Mouse (Mus musculus) heart, postnatal 10 days (tissue): ENCODE measurements at regions not wholly inside any gene's neighbourhood (a gene's known extent, or its start where the extent isn't known, plus 50 kb on each side); places are given as distances from the start of the nearest gene placed in this dataset.

ENCODE experiments used
- DNase-seq, 2 experiments: peaks; one replicate each; pipeline ENCODE4 v3.0.0; 2021
- intact Hi-C: fragments of 180-260 bp; cut with DNase I; formaldehyde crosslinking; loops from one replicate; pipeline ENCODE4 v1.15.1; 2025

DNA sequence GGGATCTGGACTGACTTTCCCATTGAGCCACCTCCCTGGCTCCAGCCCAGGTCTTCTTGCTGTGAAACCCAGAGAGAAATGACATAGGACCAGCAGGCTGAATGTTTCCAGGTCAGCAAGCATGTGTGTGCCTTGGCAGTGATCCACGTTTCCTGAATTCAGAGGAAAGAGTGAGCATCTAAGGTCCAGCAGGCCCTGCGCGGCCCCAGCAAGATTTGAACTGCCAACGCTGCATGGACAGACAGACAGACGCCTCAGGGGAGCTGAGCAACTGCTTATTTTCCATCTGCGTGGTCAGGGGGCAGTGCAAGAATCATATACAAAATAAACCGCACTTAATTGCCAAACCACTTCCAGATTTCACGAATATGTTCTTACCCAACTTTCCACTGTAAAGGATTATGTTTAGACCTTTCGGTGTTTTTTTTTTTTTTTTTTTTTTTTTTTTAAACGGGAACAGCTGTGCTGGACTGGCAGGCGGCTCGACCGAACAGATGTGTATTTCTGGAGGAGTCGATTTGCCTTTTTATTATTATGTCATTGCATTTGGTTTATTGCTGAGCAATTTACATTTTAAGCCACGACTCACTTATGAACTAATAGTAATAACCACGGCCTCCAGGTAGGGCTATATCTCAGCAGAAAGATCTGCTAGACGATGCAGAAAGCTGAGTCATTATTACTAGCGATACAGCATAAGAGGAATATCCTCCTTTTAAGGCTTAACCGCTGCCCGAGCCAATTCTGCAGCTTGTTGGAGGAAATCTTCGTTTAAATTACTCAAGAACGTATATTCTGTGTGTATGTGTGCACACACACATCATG, 435.7 kb upstream of the Kazn start:
- intact Hi-C loops, result no loop called here
- peak; percentile 34 to 55 for DNase-seq

DNA sequence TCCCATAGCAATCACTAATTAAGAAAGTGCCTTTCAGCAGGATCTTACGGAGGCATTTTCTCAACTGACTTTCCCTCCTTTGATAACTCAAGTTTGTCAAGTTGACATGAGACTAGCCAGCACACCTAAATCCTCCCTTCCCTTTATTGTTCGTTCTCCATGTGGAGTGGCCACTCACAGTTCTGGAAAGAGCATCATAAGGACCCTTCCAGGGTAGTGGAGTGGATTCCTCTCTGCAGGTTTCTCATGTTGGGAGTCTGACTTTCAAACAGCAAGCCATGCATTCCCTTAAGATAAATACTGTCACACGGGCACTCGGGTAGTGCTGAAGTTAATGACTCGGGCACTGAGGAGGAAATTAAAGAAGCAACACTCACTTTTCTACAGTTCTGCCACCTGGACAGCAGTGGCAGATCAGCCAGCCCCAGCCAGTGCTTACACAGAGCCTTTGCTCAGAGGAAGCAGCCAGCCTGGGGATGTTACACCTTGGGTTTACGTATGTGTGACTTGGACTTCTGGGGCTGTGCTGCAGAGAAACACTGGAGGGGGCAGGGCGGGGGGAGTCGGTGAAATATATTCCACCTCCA, 432.8 kb upstream of the Kazn start:
- DNase-seq, result no peak
- intact Hi-C loops, result no loop called here

- intact Hi-C loops, result no loop called here
- DNase-seq, result no peak
These were observed 425.6 kb upstream of the Kazn start for GRCm38 (mm10) chr4:142664781-142665180.

- DNase-seq, result no peak
- intact Hi-C loops, result no loop called here
These were observed 419.0 kb upstream of the Kazn start for GRCm38 (mm10) chr4:142658156-142658555.

GRCm38 (mm10) chr4:142641069-142641468, 401.9 kb upstream of the Kazn start:
- no peak for DNase-seq

GRCm38 (mm10) chr4:142639340-142639733, 400.1 kb upstream of the Kazn start:
- intact Hi-C loops, result no loop called here
- DNase-seq, result no peak

More at GRCm38 (mm10) chr4:142641069-142641468, 401.9 kb upstream of the Kazn start:
- intact Hi-C loops, result no loop called here

GRCm38 (mm10) chr4:142638733-142639339, 399.6 kb upstream of the Kazn start:
- DNase-seq, result no peak
- intact Hi-C loops, result no loop called here

GRCm38 (mm10) chr4:142638057-142638456, 398.9 kb upstream of the Kazn start:
- intact Hi-C loops, result no loop called here

DNA sequence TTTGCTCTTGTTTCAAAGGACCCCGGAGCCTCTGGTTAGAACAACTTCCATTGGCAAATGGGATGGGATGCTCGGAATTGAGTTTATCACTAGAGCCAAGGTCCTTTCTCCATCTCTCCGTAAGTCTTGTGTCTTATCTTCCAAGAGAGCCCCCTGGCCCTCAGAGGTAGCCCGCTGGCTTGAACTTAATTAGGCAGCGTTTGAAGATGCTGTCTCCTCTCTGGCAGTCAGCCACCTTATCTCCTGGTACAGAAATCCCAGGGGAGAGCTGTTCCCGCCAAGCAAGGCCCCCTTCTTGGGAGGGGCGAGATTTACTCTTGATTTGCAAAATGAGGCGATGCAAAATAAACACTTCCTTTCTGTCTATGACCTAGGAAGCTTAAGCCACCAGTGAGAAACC, 395.2 kb upstream of the Kazn start:
- no peak for DNase-seq
- intact Hi-C loops, result no loop called here

More at GRCm38 (mm10) chr4:142638057-142638456, 398.9 kb upstream of the Kazn start:
- no peak for DNase-seq

DNA sequence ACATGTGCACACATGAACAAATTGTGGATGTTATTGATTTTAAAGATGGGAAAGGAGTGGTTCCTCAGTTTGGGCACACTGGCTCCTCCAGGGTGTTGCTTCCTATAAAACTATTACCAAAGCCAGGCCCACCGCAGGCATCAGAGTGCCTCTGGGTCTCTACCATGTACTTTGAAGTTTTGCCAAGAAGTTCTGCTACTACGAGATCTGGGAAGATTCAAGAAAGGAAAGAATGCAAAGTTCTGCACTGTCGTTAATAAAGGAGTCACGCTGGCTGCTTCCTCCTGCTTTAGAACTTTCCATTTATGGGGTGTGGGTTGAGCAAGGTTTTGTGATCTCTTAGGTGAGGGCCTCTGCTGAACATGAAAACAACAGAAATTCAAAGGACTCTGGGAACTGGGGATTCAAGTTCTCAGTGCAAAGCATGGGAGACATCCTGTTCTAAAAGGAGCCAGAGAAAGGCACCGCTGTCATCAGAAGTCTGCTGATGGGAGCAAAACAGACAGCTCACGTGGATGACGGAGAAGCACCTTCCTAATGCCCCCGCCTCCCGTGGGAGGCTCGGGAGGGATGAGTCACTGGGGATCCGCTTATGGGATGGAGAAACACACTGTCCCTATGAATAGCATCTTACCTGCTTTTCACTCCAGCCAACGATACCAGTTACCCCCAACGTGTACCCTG, 394.6 kb upstream of the Kazn start:
- no peak for DNase-seq
- intact Hi-C loops, result no loop called here

GRCm38 (mm10) chr4:142626503-142627194, 387.4 kb upstream of the Kazn start:
- intact Hi-C loops, result no loop called here
- no peak for DNase-seq

DNA sequence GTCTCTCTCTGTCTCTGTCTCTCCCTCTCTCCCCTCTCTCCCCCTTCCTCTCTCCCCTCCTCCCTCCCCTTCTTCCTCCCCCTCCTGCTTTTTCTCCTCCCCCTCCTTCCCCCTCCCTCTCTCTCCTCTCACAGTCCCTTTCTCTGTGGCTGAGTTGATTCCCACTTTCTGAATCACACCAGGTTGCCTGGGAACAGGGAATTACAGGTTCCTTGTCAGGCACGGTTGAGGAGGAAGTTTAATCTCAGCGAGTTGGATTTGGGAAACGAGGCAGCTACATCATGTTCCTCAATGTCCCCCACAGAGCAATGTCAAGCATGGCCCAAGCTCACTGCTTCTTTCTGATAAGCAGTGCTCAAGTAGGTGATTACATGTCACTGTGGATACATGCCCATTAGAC, 386.3 kb upstream of the Kazn start:
- no peak for DNase-seq
- intact Hi-C loops, result no loop called here

DNA sequence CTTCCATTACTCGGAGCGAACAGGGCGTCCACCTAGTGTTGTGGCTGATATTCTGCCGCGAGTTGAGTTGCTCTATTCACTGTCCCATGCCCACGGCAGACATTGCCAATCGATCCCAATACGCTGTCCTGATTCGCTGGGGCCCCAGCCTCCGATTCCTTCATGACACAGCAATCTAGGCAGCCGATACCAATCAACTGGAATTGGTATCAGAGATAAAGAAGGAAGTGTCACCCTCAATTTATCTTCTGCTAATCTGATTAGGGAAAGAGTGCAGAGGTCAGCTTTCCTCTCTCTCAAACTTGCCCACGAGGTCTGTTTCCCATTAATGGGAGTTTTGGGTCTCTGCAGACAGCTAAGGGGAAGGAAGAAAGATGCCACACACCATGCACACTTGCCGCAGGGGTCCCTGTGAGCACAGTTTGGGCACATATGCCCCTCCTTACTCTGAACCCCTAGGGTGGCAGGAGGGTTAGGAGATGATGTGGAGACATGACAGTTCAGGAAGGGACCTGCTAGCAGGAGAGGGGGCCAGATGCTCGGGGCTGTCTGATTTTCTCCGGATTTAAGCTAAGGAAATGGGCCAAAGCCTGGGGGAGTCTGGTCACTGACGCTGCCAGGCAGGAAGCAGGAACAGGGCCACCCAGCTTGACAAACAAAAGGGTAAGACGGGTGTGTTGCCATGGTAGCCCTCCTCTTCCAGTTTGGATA, 383.1 kb upstream of the Kazn start:
- intact Hi-C loops, result no loop called here
- DNase-seq, result no peak

DNA sequence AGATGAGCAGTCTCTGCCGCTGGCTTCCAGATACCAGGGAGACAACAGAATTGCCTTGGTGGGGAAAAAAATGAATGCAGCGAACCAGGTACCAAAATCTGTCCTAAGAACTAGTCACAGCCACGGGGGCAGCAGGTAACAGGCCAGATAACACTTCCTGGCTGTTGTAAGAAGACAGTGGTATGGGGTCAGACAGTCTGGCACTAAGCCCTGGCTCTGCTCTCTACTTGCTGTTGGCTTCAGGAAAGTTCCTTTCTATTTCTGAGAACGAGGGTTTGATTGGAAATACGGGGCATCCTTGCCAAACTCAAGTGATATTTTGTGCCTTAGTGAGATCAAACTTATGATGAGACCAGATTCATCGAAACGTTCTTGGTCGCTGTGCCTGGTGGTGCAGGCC, 380.2 kb upstream of the Kazn start:
- intact Hi-C loops, result loop anchor here (10.0 kb wide), 2 partner anchors 265 to 395 kb away; no protein-coding TSS in a partner anchor
- DNase-seq, result no peak

DNA sequence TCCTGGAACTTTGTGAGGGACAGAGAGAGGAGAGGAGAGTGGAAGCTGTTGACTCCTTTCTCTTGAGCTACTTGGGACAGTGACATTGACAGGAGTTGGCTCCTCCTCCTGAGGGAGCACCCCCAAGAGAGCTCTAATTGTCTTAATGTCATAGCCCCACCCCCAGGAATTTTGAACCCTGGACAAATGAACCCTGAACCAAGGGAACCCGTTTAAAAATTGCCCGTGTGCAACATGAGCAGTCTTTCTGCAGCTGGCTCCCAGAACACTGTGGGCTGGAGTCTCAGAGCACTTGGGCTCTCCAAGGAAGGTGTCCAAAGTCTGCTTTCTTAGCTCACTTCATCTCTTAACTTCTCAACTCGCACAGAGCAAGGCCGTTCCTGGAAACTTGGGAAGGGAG, 379.6 kb upstream of the Kazn start:
- DNase-seq, result no peak
- intact Hi-C loops, result loop anchor here (10.0 kb wide), 2 partner anchors 266 to 396 kb away; no protein-coding TSS in a partner anchor

- intact Hi-C loops, result loop anchor here (10.0 kb wide), 2 partner anchors 267 to 397 kb away; no protein-coding TSS in a partner anchor
- DNase-seq, result no peak
These were observed 378.5 kb upstream of the Kazn start for GRCm38 (mm10) chr4:142617676-142618075.

DNA sequence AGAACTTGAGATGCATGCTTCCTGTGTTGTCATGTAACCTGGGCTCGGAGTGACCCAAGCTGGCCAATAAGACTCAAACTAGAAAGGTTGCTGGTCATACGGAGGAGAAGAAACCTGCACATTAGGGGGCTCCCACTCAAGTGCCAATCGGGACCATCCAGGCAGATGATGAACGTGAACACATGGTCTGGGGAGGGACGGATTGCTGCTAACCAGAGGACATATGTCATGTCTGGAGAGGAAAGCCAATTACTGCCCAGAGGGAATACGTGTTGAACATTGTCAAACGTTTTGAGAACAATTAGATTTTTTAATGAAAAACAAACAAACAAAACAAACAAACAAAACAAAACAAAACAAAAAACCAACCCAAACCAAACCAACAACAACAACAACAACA, 377.7 kb upstream of the Kazn start:
- intact Hi-C loops, result loop anchor here (10.0 kb wide), 2 partner anchors 268 to 398 kb away; no protein-coding TSS in a partner anchor
- no peak for DNase-seq

GRCm38 (mm10) chr4:142605098-142605497, 365.9 kb upstream of the Kazn start:
- intact Hi-C loops, result no loop called here
- no peak for DNase-seq

DNA sequence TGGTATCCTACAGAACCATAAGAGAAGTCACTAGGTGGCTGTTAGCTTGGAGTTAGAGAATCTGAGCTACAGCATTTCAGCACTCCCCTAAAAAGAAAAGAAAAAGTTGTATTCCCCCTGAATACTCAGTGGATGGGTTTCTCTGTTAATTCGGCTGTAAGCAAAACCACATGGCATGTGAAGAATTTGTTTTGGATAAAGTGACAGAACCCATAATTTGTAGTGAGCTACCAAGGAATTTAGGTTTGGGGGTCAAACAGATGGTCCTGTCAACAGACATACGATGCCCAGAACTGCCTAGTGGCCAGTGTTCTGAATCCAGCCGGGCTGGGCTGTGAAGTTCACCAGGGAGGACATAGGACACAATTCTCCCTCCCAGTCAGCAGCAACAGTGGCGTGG, 358.0 kb upstream of the Kazn start:
- DNase-seq, result no peak
- intact Hi-C loops, result no loop called here
